Mouse (Mus musculus): ENCODE data around the gene Runx1.

DNA sequence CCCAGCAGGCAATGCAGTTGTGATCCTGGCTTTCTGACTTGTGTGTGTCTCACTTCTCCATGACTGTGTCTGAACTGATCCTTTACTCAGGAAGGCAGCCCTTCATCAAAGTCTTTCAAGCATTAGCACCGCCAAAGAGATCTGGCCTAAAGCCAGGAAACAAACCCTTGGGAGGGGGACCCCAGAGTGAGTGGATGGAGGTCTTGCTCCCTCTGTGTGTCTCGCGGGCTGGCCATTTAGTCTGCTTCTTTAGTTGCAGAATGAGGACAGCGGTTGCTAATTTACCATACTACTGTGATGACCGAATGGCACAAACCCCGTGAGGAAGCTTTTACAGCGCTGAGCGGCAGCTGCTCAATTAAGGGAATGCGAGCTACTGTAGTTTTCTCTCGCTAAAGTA lies 105.3 kb downstream of the Runx1 start:
- TF ChIP-seq CTCF (IDR thresholded peaks at IDR 0.05; ENCODE audit: control insufficient read depth, insufficient read depth, low read length), result no peak
- no peak for TF ChIP-seq POLR2A (IDR thresholded peaks at IDR 0.05; ENCODE audit: borderline replicate concordance, control insufficient read depth, low read depth, low read length)
